Mouse (Mus musculus): ENCODE measurements around the gene 4931408C20Rik.

4931408C20Rik gene

GRCm38 (mm10) chr1:26686842-26687760 is at the start of gene 4931408C20Rik:
Gene 4931408C20Rik (minus strand): TSS chr1:26687460.
- DNase-seq (ENCODE audit: low spot score): peak; percentile 11

GRCm38 (mm10) chr1:26687926-26688325 is 666 bp upstream of the 4931408C20Rik start:
- DNase-seq (ENCODE audit: low spot score): peak; percentile 8

GRCm38 (mm10) chr1:26685952-26686693 is 1.1 kb downstream of the 4931408C20Rik start:
- peak; percentile 5 for DNase-seq (ENCODE audit: low spot score)

- DNase-seq (ENCODE audit: low spot score): no peak
Observed at GRCm38 (mm10) chr1:26685383-26685782, 1.9 kb downstream of the 4931408C20Rik start.

GRCm38 (mm10) chr1:26649704-26650388 is 37.4 kb downstream of the 4931408C20Rik start:
- DNase-seq (ENCODE audit: low spot score): no peak

- no peak for DNase-seq (ENCODE audit: low spot score)
Observed at GRCm38 (mm10) chr1:26636051-26636450, 51.2 kb downstream of the 4931408C20Rik start.

Measured in c-Kit-positive CD71-positive TER-119-positive erythroid progenitor cells, embryonic 14.5 days (primary cell).